Mouse (Mus musculus) hindbrain, postnatal 0 days (tissue): ENCODE data around the gene As3mt. TPM values are rescaled to one million over a fixed set of nuclear protein-coding genes. Genes with fewer than 3 reads are reported as not detected.

Source experiments
- ATAC-seq: fragments of 200-750 bp; cut with Nextera tagmentation; 2 replicates; pipeline ENCODE4 v1.8.0; 2017; ENCODE audit warnings: mild to moderate bottlenecking, moderate TSS enrichment, moderate library complexity
- DNase-seq: peaks from one replicate; pipeline ENCODE4 v3.0.0-alpha.2; 2015; ENCODE audit warnings: low spot score
- H3K27ac ChIP-seq: fragments of 300-500 bp; sonication (generic); 2 replicates; pipeline ENCODE4 v1.5.1; 2014; ENCODE audit warnings: mild to moderate bottlenecking
- H3K27me3 ChIP-seq: fragments of 300-500 bp; sonication (generic); 2 replicates; pipeline ENCODE4 v1.6.1; 2014; ENCODE audit warnings: low read length, mixed read lengths; ENCODE audit not compliant: insufficient read depth
- H3K36me3 ChIP-seq: fragments of 300-500 bp; sonication (generic); 2 replicates; pipeline ENCODE4 v1.6.1; 2014; ENCODE audit warnings: low read length, mixed read lengths; ENCODE audit not compliant: insufficient read depth
- H3K4me1 ChIP-seq: fragments of 300-500 bp; sonication (generic); 2 replicates; pipeline ENCODE4 v1.6.1; 2014; ENCODE audit warnings: antibody characterized with exemption, low read length, mixed read lengths; ENCODE audit not compliant: insufficient read depth
- H3K4me2 ChIP-seq: fragments of 300-500 bp; sonication (generic); 2 replicates; pipeline ENCODE4 v1.6.1; 2014; ENCODE audit warnings: low read depth, mild to moderate bottlenecking, low read length, moderate library complexity, mixed read lengths
- H3K4me3 ChIP-seq: fragments of 300-500 bp; sonication (generic); 2 replicates; pipeline ENCODE4 v1.5.1; 2014; ENCODE audit warnings: low read length
- H3K9ac ChIP-seq: fragments of 300-500 bp; sonication (generic); replicated peaks from 2 replicates; pipeline ENCODE4 v1.6.1; 2014; ENCODE audit warnings: mild to moderate bottlenecking, low read length, moderate library complexity, mixed read lengths
- H3K9me3 ChIP-seq: fragments of 300-500 bp; sonication (generic); 2 replicates; pipeline ENCODE4 v1.6.1; 2016; ENCODE audit warnings: low read length, mixed read lengths
- CTCF ChIP-seq: IDR thresholded peaks from 2 replicates; pipeline ENCODE4 v1.5.1; 2016; ENCODE audit warnings: antibody characterized with exemption, control low read depth, low read depth
- WGBS: fragments of 180-500 bp; shearing (Covaris S2); extraction: QIAGEN DNeasy Blood & Tissue Kit; methylation state at CpG from one replicate; pipeline ENCODE4 v1.1.7; 2014; 5-methylcytosine and 5-hydroxymethylcytosine counted together
- polyA plus RNA-seq: library from polyadenylated mRNA; unstranded; fragments of >200 nt; fragmentation: Nextera tagmentation; extraction: Ambion mirVana; gene quantifications from 2 replicates; pipeline ENCODE4 v1.2.1, GENCODE M21; 2015
- total RNA-seq: library from RNA; depleted of rRNA; stranded (reverse); fragments of >200 nt; gene quantifications from 2 replicates; pipeline ENCODE4 v1.2.3, GENCODE M21; 2014

As3mt gene
- total and polyA plus RNA-seq, 2 experiments from 2014 or later, result 19.0 to 32.9 TPM

- Histone ChIP-seq H3K4me1 (no peaks in the 10 kb centered on the region), H3K27ac (no peak overlapping the region), H3K4me2 (no peak overlapping the region), H3K4me3 (no peak overlapping the region), H3K36me3 (peaks cover 7% of the 10 kb centered on the region; the same call in 1 of the 2 replicates), H3K9me3 (no peaks in the 10 kb centered on the region), H3K27me3 (no peaks in the 10 kb centered on the region), H3K9ac (no peak overlapping the region)
- WGBS, result 48% methylated on average over 19 of the region's 19 CpGs
- ATAC-seq (no peak), DNase-seq (no peak)
- no peak for TF ChIP-seq CTCF
Observed at GRCm38 (mm10) chr19:46697840-46698517, 9.3 kb upstream of the As3mt start.

- Histone ChIP-seq H3K4me1 (no peaks in the 10 kb centered on the region), H3K36me3 (peaks cover 7% of the 10 kb centered on the region; the same call in 1 of the 2 replicates), H3K4me3 (no peak overlapping the region), H3K9me3 (no peaks in the 10 kb centered on the region), H3K27me3 (no peaks in the 10 kb centered on the region), H3K9ac (no peak overlapping the region), H3K4me2 (no peak overlapping the region), H3K27ac (no peak overlapping the region)
- no peak for ATAC-seq
- 79% methylated on average over 10 of the region's 10 CpGs for WGBS
- no peak for DNase-seq
- TF ChIP-seq CTCF, result no peak
Observed at GRCm38 (mm10) chr19:46699011-46699481, 8.2 kb upstream of the As3mt start.

GRCm38 (mm10) chr19:46701156-46701555, 6.1 kb upstream of the As3mt start:
- Histone ChIP-seq H3K9me3 (no peaks in the 10 kb centered on the region), H3K27ac (no peak overlapping the region), H3K4me1 (no peaks in the 10 kb centered on the region), H3K4me2 (no peak overlapping the region), H3K27me3 (no peaks in the 10 kb centered on the region), H3K4me3 (no peak overlapping the region), H3K9ac (no peak overlapping the region), H3K36me3 (peaks cover 4% of the 10 kb centered on the region; the same call in 1 of the 2 replicates)
- DNase-seq, result no peak
- TF ChIP-seq CTCF, result no peak
- no peak for ATAC-seq
- WGBS, result 86% methylated on average over 9 of the region's 9 CpGs

- Histone ChIP-seq H3K4me2 (no peak overlapping the region), H3K4me1 (0 out of 2 replicates have a peak, but pooled peaks cover 7% of the 10 kb centered on the region), H3K9me3 (no peaks in the 10 kb centered on the region), H3K27ac (no peak overlapping the region), H3K36me3 (peaks cover 4% of the 10 kb centered on the region; the same call in 1 of the 2 replicates), H3K4me3 (no peak overlapping the region), H3K27me3 (no peaks in the 10 kb centered on the region), H3K9ac (no peak overlapping the region)
- no peak for TF ChIP-seq CTCF
- WGBS, result 62% methylated on average over 7 of the region's 7 CpGs
- DNase-seq (no peak), ATAC-seq (no peak)
Observed at GRCm38 (mm10) chr19:46705779-46706495, 1.3 kb upstream of the As3mt start.

- H3K4me1 ChIP-seq, result 0 out of 2 replicates have a peak, but pooled peaks cover 7% of the 10 kb centered on the region
- H3K27ac ChIP-seq, result no peak overlapping the region
- ATAC-seq (no peak), DNase-seq (no peak)
- no peaks in the 10 kb centered on the region for H3K27me3 ChIP-seq
- no peaks in the 10 kb centered on the region for H3K36me3 ChIP-seq
- H3K9ac ChIP-seq, result no peak overlapping the region
- TF ChIP-seq CTCF, result no peak
- H3K4me3 ChIP-seq, result no peak overlapping the region
- peak overlapping the region; percentile 52; the same call in 1 of the 2 replicates for H3K4me2 ChIP-seq
- 78% methylated on average over 9 of the region's 9 CpGs for WGBS
- no peaks in the 10 kb centered on the region for H3K9me3 ChIP-seq
Observed at GRCm38 (mm10) chr19:46706540-46707295, 540 bp upstream of the As3mt start.

GRCm38 (mm10) chr19:46710614-46711013, 3.4 kb downstream of the As3mt start:
- ATAC-seq, result no peak
- Histone ChIP-seq H3K27me3 (no peaks in the 10 kb centered on the region), H3K9me3 (no peaks in the 10 kb centered on the region), H3K9ac (no peak overlapping the region), H3K4me2 (no peak overlapping the region), H3K4me1 (0 out of 2 replicates have a peak, but pooled peaks cover 7% of the 10 kb centered on the region), H3K27ac (no peak overlapping the region), H3K4me3 (no peak overlapping the region), H3K36me3 (no peaks in the 10 kb centered on the region)
- 89% methylated on average over 4 of the region's 4 CpGs for WGBS
- DNase-seq, result no peak
- no peak for TF ChIP-seq CTCF
